Mouse (Mus musculus) bone marrow macrophage, adult 2 months (primary cell): ENCODE measurements at regions not wholly inside any gene's neighbourhood (a gene's known extent, or its start where the extent isn't known, plus 50 kb on each side); places are given as distances from the start of the nearest gene placed in this dataset.

Source experiments
- H3K27ac ChIP-seq: 2 replicates; pipeline ENCODE4 v1.5.1; 2012; ENCODE audit warnings: low read depth, low read length; ENCODE audit not compliant: insufficient read depth
- H3K4me1 ChIP-seq: 2 replicates; pipeline ENCODE4 v1.6.1; 2012; ENCODE audit warnings: low read length; ENCODE audit not compliant: control insufficient read depth, insufficient read depth
- H3K4me3 ChIP-seq: 2 replicates; pipeline ENCODE4 v1.5.1; 2012; ENCODE audit warnings: mild to moderate bottlenecking, low read length, moderate library complexity; ENCODE audit not compliant: insufficient read depth
- CTCF ChIP-seq: IDR thresholded peaks from 2 replicates; pipeline ENCODE4 v1.5.1; 2012; ENCODE audit warnings: low read depth, mild to moderate bottlenecking, low read length, moderate library complexity
- POLR2A ChIP-seq: IDR thresholded peaks from 2 replicates; pipeline ENCODE4 v1.6.1; 2012; ENCODE audit warnings: mild to moderate bottlenecking, low read depth, low read length, borderline replicate concordance

DNA sequence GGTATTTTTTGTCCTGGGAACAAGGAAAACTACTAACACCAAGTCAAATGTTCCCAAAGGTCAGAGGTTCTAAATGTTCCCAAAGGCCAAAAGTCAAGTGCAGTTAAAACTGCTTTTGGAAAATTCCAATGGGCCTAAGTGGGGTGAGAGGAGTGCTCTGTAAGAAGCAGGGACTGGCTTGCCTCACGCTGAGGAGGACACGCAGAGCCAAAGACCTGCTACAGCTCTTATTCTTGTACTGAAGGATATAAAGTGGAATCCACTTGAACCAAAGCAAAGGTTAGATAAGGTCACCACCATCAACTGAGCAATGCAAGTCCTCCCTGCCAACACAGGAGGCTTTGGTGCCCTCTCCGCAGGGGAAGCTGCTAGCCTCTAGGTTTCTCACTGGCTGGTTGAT lies 260.3 kb upstream of the Prok2 start:
- Histone ChIP-seq H3K27ac (no peak overlapping the region), H3K4me3 (no peak overlapping the region), H3K4me1 (0 out of 2 replicates have a peak, but pooled peaks cover 2% of the 10 kb centered on the region)
- TF ChIP-seq POLR2A: no peak
- no peak for TF ChIP-seq CTCF

DNA sequence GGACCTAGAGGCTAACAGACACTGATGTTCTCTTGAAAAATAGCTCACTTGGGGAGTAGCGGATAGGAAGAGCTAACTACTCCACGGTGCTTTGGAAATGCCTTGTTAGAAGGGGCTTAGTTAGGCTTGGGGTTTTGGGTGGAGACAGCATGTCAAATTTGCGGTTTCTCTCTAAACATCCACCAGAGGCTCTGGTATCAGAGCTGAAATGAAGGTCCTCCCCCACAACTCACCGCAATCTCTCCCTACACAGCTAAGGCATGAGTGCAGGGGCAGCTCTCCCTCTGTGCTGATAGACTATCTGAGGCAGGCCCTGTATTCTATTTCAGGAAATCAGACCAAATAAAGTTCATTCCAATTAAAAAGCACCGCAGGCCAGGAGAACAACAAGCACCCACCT lies 259.1 kb upstream of the Prok2 start:
- H3K4me3 ChIP-seq: no peak overlapping the region
- TF ChIP-seq CTCF (no peak), POLR2A (no peak)
- no peaks in the 10 kb centered on the region for H3K4me1 ChIP-seq
- H3K27ac ChIP-seq: no peak overlapping the region

DNA sequence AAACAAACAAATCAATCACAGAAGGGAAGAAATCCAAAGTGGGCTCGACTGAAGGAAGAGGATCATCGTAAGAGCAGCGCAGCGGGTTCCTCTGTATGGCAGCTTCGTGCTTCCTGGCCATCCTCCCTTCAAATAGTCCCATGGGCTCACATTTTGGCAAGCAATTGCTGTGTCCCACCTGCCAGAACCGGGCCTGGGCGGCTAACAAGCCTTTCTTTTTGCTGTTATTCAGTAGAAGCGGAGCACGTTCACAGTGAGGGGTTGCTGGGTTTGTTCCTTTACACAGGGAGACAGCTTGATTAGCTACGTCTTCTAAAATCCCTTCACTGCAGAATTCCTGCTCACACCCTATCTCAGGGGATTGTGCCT lies 258.6 kb upstream of the Prok2 start:
- no peak overlapping the region for H3K4me3 ChIP-seq
- no peaks in the 10 kb centered on the region for H3K4me1 ChIP-seq
- TF ChIP-seq POLR2A: no peak
- TF ChIP-seq CTCF: no peak
- H3K27ac ChIP-seq: no peak overlapping the region

DNA sequence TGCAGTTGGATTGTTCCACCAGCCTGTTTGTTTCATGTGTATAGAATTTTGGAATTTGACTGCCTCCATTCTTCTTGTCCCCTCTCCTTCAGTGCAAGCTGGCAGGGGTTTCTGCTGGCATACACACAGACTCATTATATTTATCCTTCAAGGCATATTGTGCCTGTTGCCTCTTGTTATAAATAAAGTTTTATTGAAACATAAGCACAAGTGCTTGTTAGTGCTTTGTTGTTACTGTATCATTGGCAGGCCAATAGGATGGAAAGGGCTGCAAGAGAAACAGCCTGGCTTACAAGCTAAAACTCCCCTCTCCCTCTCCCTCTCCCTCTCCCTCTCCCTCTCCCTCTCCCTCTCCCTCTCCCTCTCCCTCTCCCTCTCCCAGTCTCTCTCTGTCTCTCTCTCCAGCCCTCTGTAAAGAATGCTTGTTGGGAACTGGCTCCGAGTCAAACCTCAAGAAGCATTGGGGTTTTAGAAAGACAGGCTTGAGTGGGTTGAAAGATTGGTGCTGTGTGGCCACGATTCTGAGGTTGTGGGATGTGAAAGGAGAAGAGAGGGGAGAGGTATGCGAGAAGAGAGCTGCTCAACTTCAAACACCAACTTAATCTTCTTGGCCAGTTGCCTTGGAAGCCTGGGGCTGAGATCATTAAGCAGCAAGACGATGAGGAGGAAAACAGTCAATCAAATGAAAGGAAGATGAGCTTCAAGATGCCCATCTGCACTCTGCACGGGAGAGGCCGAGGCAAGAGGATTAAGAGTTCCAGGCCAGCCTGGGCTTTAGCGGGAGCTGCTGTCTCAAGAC lies 258.1 kb upstream of the Prok2 start:
- Histone ChIP-seq H3K4me3 (no peak overlapping the region), H3K27ac (no peak overlapping the region), H3K4me1 (no peaks in the 10 kb centered on the region)
- TF ChIP-seq POLR2A: no peak
- TF ChIP-seq CTCF: no peak

DNA sequence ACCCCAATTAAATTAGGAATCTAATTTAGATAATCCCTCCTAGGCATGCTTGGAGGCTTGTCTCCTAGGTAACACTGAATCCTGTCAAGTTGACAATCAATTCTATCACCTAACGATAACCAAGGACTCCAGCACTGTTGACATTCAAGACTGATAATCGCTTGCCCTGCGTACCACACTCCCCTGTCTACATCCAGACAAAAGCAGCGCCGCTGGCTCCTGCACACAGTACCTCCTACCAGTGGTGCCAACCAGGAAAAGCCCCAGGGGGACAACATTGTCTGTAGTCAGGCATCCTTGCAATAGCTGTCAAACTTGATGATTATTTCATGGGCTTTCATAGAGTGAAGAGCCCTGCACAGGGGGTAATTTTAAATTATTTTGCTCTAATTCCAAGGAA lies 253.4 kb upstream of the Prok2 start:
- no peak overlapping the region for H3K4me3 ChIP-seq
- TF ChIP-seq POLR2A (no peak), CTCF (no peak)
- H3K27ac ChIP-seq: no peak overlapping the region
- H3K4me1 ChIP-seq: peaks cover 3% of the 10 kb centered on the region; the same call in 1 of the 2 replicates

DNA sequence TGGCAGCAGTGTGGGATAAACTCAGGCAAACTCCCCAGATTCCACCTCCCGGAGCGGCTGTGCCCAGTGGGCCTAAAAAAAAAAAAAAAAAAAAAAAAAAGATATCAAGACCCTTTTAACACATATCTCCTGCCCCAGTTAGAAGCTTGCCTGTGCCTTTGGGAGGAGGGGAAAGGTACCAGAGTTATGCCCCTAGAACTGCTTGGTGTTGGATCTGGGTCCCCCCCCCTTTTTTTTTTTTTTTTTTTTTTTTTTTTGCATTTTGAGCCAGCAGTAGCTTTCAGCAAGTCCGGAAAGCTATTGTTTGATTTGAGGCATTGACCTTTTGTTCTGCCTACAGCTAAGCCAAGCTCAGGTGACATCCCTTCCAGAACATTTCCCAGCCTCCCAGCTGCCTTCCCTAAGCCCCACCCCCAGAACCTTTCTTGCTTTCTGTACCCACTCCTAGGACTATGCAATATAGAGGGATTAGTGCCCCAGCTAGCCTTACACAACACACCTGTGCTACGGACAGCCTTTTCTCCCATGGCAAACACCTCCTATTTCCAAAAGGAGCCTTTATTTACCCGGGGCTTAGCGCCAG lies 252.1 kb upstream of the Prok2 start:
- Histone ChIP-seq H3K4me1 (peaks cover 3% of the 10 kb centered on the region; the same call in 1 of the 2 replicates), H3K4me3 (no peak overlapping the region), H3K27ac (no peak overlapping the region)
- TF ChIP-seq POLR2A (no peak), CTCF (no peak)

DNA sequence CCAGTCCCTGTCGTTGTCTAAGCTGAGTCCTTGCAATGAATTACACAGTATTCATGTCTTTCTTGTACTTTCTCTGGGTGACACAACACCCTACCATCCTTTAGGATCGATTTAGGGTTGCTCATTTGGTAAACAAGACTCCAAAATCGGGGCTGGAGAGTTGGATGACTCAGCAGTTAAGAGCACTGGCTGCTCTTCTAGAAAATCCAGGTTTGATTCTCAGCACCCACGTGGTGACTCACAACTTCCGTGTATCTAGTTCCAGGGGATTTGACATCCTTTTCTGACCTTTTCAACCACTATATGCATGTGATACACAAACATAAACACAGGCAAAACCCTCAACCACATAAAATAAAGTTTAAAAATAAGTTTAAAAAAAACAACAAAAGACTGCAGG lies 250.0 kb upstream of the Prok2 start:
- Histone ChIP-seq H3K27ac (no peak overlapping the region), H3K4me1 (peaks cover 3% of the 10 kb centered on the region; the same call in 1 of the 2 replicates), H3K4me3 (no peak overlapping the region)
- no peak for TF ChIP-seq CTCF
- TF ChIP-seq POLR2A: no peak

DNA sequence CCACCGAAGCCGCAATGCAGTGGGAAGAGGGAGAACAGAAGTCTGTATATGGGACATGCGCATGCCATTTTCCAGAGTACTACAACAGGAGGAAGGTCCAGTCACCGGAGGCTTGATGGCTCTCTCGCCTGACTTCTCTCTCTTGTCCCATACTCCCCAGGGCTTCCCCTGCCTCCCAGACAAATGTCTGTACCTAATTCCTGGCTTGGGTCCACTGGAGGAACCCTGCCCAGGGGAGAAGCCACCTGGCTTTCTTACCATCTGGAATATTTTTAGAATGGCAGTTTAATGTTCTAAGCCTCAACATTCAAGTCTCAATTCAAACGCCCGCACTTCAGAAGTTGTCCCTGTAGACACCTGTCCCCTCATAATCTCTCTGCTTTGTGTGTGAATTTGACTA lies 249.3 kb upstream of the Prok2 start:
- H3K4me1 ChIP-seq: peaks cover 3% of the 10 kb centered on the region; the same call in 1 of the 2 replicates
- TF ChIP-seq POLR2A (no peak), CTCF (no peak)
- no peak overlapping the region for H3K27ac ChIP-seq
- no peak overlapping the region for H3K4me3 ChIP-seq

DNA sequence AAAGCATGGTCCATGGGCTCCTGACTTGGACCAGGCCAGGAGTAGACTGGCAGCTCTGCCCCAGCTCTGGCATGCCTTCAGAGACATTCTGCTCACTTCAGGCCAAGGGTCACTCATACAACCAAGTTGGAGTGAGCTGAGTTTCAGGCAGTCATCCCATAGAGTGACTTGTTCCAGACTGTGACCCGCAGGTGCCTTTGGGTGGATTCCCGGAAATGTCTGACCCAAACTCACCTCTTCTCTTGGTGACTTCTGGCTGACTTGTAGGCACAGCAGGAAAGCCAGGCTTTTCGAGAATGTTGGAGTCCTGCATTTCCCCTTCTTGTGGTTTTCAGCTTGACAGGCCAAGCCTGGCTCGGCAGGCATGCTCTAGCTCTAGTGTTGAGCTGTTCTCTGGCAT lies 248.3 kb upstream of the Prok2 start:
- TF ChIP-seq POLR2A: no peak
- TF ChIP-seq CTCF: no peak
- H3K4me3 ChIP-seq: no peak overlapping the region
- H3K27ac ChIP-seq: no peak overlapping the region
- peaks cover 3% of the 10 kb centered on the region; the same call in 1 of the 2 replicates for H3K4me1 ChIP-seq

DNA sequence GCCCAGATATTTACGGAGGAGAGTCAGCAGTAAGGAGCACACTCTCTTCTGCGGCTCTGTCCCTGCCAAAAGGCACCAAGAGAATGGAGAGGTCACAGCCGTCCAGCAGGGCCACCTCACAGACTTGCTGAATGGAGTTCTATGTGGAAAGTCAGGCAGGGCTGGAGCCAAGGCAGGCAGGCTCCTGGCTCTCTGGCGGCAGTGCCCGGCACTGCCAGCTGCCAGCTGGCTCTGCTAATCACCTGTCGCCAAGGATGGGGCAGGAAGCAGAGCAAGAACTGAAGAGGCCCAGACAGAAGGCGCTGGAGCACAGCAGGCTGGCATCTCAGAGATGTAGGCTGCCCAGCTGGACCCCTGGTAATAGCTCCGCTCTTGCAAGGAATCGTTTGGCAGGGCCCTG lies 245.2 kb upstream of the Prok2 start:
- Histone ChIP-seq H3K4me1 (peaks cover 3% of the 10 kb centered on the region; the same call in 1 of the 2 replicates), H3K27ac (no peak overlapping the region), H3K4me3 (no peak overlapping the region)
- TF ChIP-seq POLR2A (no peak), CTCF (no peak)

DNA sequence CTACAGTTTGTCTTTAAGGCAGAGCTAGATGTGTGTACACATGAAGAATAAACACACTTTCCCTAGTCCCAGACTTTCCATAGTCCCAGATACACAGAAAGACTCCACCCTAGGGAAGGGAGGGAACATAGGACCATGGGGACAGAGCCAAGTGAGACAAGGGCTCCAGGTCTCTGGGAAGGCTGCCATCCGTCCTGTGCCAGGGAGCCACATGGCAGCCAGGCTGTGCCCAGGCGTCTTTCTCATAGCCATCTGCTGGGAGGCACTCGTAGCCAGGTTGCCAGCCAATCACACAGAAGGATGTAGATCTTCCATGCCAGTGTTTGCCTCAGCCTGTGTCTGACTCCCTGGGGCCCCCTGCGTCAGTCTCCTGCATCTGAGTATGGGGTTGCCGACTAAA lies 242.7 kb upstream of the Prok2 start:
- Histone ChIP-seq H3K4me3 (no peak overlapping the region), H3K4me1 (no peaks in the 10 kb centered on the region), H3K27ac (no peak overlapping the region)
- TF ChIP-seq POLR2A: no peak
